Mouse (Mus musculus): ENCODE results near the gene Dpm3. TPM values are rescaled to one million over a fixed set of nuclear protein-coding genes. Genes with fewer than 3 reads are reported as not detected.

The Dpm3 gene
- total and polyA plus RNA-seq, 3 experiments = 13.5 to 178 (median 47.7) TPM

- Histone ChIP-seq H3K4me3 (ENCODE audit: low read depth, low read length) (no peak overlapping the region), H3K4me1 (ENCODE audit: insufficient read depth, low read depth, low read length) (no peaks in the 10 kb centered on the region), H3K27me3 (ENCODE audit: insufficient read depth, low read length) (peaks cover 51% of the 10 kb centered on the region), H3K9me3 (replicated peaks) (no peaks in the 10 kb centered on the region), H3K36me3 (replicated peaks) (no peaks in the 10 kb centered on the region)
- peak; percentile 69 for DNase-seq (ENCODE audit: low spot score)
- no peak; the same call in 1 of the 2 replicates for ATAC-seq (ENCODE audit: extremely low read depth, insufficient number of reproducible peaks, low FRiP score, poor library complexity, severe bottlenecking)
- peak; percentile 73 for TF ChIP-seq CTCF (IDR thresholded peaks at IDR 0.05; ENCODE audit: low read depth, low read length)
- no peak for TF ChIP-seq TAL1 (conservative IDR thresholded peaks at IDR 0.05; ENCODE audit: low read depth, low read length)
These were observed 48.9 kb downstream of the Dpm3 start for GRCm38 (mm10) chr3:89308089-89308488.

- Histone ChIP-seq H3K4me1 (ENCODE audit: insufficient read depth, low read depth, low read length) (peaks cover 7% of the 10 kb centered on the region), H3K9me3 (replicated peaks) (no peaks in the 10 kb centered on the region), H3K27me3 (ENCODE audit: insufficient read depth, low read length) (peaks cover 62% of the 10 kb centered on the region), H3K36me3 (replicated peaks) (no peaks in the 10 kb centered on the region), H3K4me3 (ENCODE audit: low read depth, low read length) (no peak overlapping the region)
- TF ChIP-seq POLR2AphosphoS5 (IDR thresholded peaks at IDR 0.05; ENCODE audit: insufficient replicate concordance, low read depth, low read length) (no peak), GATA2 (IDR thresholded peaks at IDR 0.05; ENCODE audit: borderline replicate concordance, low read depth, low read length) (no peak), CTCF (IDR thresholded peaks at IDR 0.05; ENCODE audit: low read depth, low read length) (no peak), TAL1 (conservative IDR thresholded peaks at IDR 0.05; ENCODE audit: low read depth, low read length) (no peak), GATA1 (IDR thresholded peaks at IDR 0.05; ENCODE audit: borderline replicate concordance, low read length) (no peak)
- DNase-seq (ENCODE audit: low spot score) = no peak
- ATAC-seq (ENCODE audit: extremely low read depth, insufficient number of reproducible peaks, low FRiP score, poor library complexity, severe bottlenecking) = no peak
These were observed 55.2 kb downstream of the Dpm3 start for GRCm38 (mm10) chr3:89314340-89314739.

GRCm38 (mm10) chr3:89314791-89315190, 55.6 kb downstream of the Dpm3 start:
- TF ChIP-seq POLR2AphosphoS5 (IDR thresholded peaks at IDR 0.05; ENCODE audit: insufficient replicate concordance, low read depth, low read length) (no peak), GATA2 (IDR thresholded peaks at IDR 0.05; ENCODE audit: borderline replicate concordance, low read depth, low read length) (no peak), TAL1 (conservative IDR thresholded peaks at IDR 0.05; ENCODE audit: low read depth, low read length) (no peak), GATA1 (IDR thresholded peaks at IDR 0.05; ENCODE audit: borderline replicate concordance, low read length) (no peak), CTCF (IDR thresholded peaks at IDR 0.05; ENCODE audit: low read depth, low read length) (no peak)
- H3K27me3 ChIP-seq (ENCODE audit: insufficient read depth, low read length) = peaks cover 67% of the 10 kb centered on the region
- H3K36me3 ChIP-seq (replicated peaks) = no peaks in the 10 kb centered on the region
- H3K9me3 ChIP-seq (replicated peaks) = no peaks in the 10 kb centered on the region
- H3K4me1 ChIP-seq (ENCODE audit: insufficient read depth, low read depth, low read length) = peaks cover 7% of the 10 kb centered on the region
- ATAC-seq (ENCODE audit: extremely low read depth, insufficient number of reproducible peaks, low FRiP score, poor library complexity, severe bottlenecking) (no peak), DNase-seq (ENCODE audit: low spot score) (no peak)
- H3K4me3 ChIP-seq (ENCODE audit: low read depth, low read length) = no peak overlapping the region

- H3K27me3 ChIP-seq (ENCODE audit: insufficient read depth, low read length) = peaks cover 70% of the 10 kb centered on the region
- H3K4me3 ChIP-seq (ENCODE audit: low read depth, low read length) = no peak overlapping the region
- DNase-seq (ENCODE audit: low spot score) = peak; percentile 62
These were observed 56.2 kb downstream of the Dpm3 start for GRCm38 (mm10) chr3:89315195-89315929.

GRCm38 (mm10) chr3:89315930-89316831, 57.0 kb downstream of the Dpm3 start:
- TF ChIP-seq POLR2AphosphoS5 (IDR thresholded peaks at IDR 0.05; ENCODE audit: insufficient replicate concordance, low read depth, low read length) = no peak
- no peak for TF ChIP-seq GATA1 (IDR thresholded peaks at IDR 0.05; ENCODE audit: borderline replicate concordance, low read length)
- TF ChIP-seq CTCF (IDR thresholded peaks at IDR 0.05; ENCODE audit: low read depth, low read length) = no peak
- TF ChIP-seq GATA2 (IDR thresholded peaks at IDR 0.05; ENCODE audit: borderline replicate concordance, low read depth, low read length) = no peak
- TF ChIP-seq TAL1 (conservative IDR thresholded peaks at IDR 0.05; ENCODE audit: low read depth, low read length) = no peak
- Histone ChIP-seq H3K27me3 (ENCODE audit: insufficient read depth, low read length) (peaks cover 73% of the 10 kb centered on the region), H3K9me3 (replicated peaks) (no peaks in the 10 kb centered on the region), H3K4me3 (ENCODE audit: low read depth, low read length) (no peak overlapping the region), H3K36me3 (replicated peaks) (no peaks in the 10 kb centered on the region), H3K4me1 (ENCODE audit: insufficient read depth, low read depth, low read length) (peaks cover 7% of the 10 kb centered on the region)
- no peak for ATAC-seq (ENCODE audit: extremely low read depth, insufficient number of reproducible peaks, low FRiP score, poor library complexity, severe bottlenecking)
- no peak for DNase-seq (ENCODE audit: low spot score)

More at GRCm38 (mm10) chr3:89315195-89315929, 56.2 kb downstream of the Dpm3 start:
- Histone ChIP-seq H3K4me1 (ENCODE audit: insufficient read depth, low read depth, low read length) (peaks cover 7% of the 10 kb centered on the region), H3K9me3 (replicated peaks) (no peaks in the 10 kb centered on the region), H3K36me3 (replicated peaks) (no peaks in the 10 kb centered on the region)
- no peak for ATAC-seq (ENCODE audit: extremely low read depth, insufficient number of reproducible peaks, low FRiP score, poor library complexity, severe bottlenecking)
- TF ChIP-seq POLR2AphosphoS5 (IDR thresholded peaks at IDR 0.05; ENCODE audit: insufficient replicate concordance, low read depth, low read length) = no peak
- peak; percentile 92 for TF ChIP-seq CTCF (IDR thresholded peaks at IDR 0.05; ENCODE audit: low read depth, low read length)

Other genes with a start within 250 kb of the Dpm3 start
Only the 20 nearest of the 29 such genes appear.
- 36.9 and 51.2 TPM in 2 replicates for gene Pklr, start 123.2 kb upstream of the Dpm3 start, total RNA-seq (2014; fragmentation: Nextera tagmentation)
- gene Pklr, start 123.2 kb upstream of the Dpm3 start, total RNA-seq (2017) = 22.9 and 31.8 TPM in 2 replicates
- gene Pklr, start 123.2 kb upstream of the Dpm3 start, polyA plus RNA-seq (2012) = 37.7 and 80.3 TPM in 2 replicates
- 0.53 TPM in 1 of 2 replicates, not detected in the other for gene Hcn3, start 99.2 kb upstream of the Dpm3 start, total RNA-seq (2014; fragmentation: Nextera tagmentation)
- 0.27 and 0.41 TPM in 2 replicates for gene Hcn3, start 99.2 kb upstream of the Dpm3 start, total RNA-seq (2017)
- gene Hcn3, start 99.2 kb upstream of the Dpm3 start, polyA plus RNA-seq (2012) = 0.85 and 1.0 TPM in 2 replicates
- gene Clk2, start 94.6 kb upstream of the Dpm3 start, total RNA-seq (2014; fragmentation: Nextera tagmentation) = 130 and 131 TPM in 2 replicates
- gene Clk2, start 94.6 kb upstream of the Dpm3 start, total RNA-seq (2017) = 78.9 and 80.9 TPM in 2 replicates
- 72.3 and 73.3 TPM in 2 replicates for gene Clk2, start 94.6 kb upstream of the Dpm3 start, polyA plus RNA-seq (2012)
- 123 and 135 TPM in 2 replicates for gene Scamp3, start 81.9 kb upstream of the Dpm3 start, total RNA-seq (2014; fragmentation: Nextera tagmentation)
- 32.9 and 35.1 TPM in 2 replicates for gene Scamp3, start 81.9 kb upstream of the Dpm3 start, total RNA-seq (2017)
- 168 and 234 TPM in 2 replicates for gene Scamp3, start 81.9 kb upstream of the Dpm3 start, polyA plus RNA-seq (2012)
- gene Fam189b, start 76.2 kb upstream of the Dpm3 start, total RNA-seq (2014; fragmentation: Nextera tagmentation) = 2.2 and 3.5 TPM in 2 replicates
- 1.1 TPM in 2 replicates for gene Fam189b, start 76.2 kb upstream of the Dpm3 start, total RNA-seq (2017)
- 11.9 and 14.8 TPM in 2 replicates for gene Fam189b, start 76.2 kb upstream of the Dpm3 start, polyA plus RNA-seq (2012)
- gene Gba, start 56.4 kb upstream of the Dpm3 start, total RNA-seq (2014; fragmentation: Nextera tagmentation) = 30.1 and 36.1 TPM in 2 replicates
- 69.6 and 72.4 TPM in 2 replicates for gene Gba, start 56.4 kb upstream of the Dpm3 start, total RNA-seq (2017)
- 3.0 and 6.0 TPM in 2 replicates for gene Gba, start 56.4 kb upstream of the Dpm3 start, polyA plus RNA-seq (2012)
- gene Thbs3, start 44.2 kb upstream of the Dpm3 start, total RNA-seq (2014; fragmentation: Nextera tagmentation) = 1.5 and 2.4 TPM in 2 replicates
- gene Thbs3, start 44.2 kb upstream of the Dpm3 start, total RNA-seq (2017) = 3.1 and 3.4 TPM in 2 replicates
- 0.49 and 0.67 TPM in 2 replicates for gene Thbs3, start 44.2 kb upstream of the Dpm3 start, polyA plus RNA-seq (2012)
- gene Mtx1, start 32.3 kb upstream of the Dpm3 start, total RNA-seq (2014; fragmentation: Nextera tagmentation) = 42.6 and 54.5 TPM in 2 replicates
- 82.5 and 100 TPM in 2 replicates for gene Mtx1, start 32.3 kb upstream of the Dpm3 start, total RNA-seq (2017)
- 311 and 404 TPM in 2 replicates for gene Mtx1, start 32.3 kb upstream of the Dpm3 start, polyA plus RNA-seq (2012)
- 0.34 TPM in 1 of 2 replicates, not detected in the other for gene Muc1, start 30.3 kb upstream of the Dpm3 start, total RNA-seq (2014; fragmentation: Nextera tagmentation)
- gene Muc1, start 30.3 kb upstream of the Dpm3 start, total RNA-seq (2017) = 0.06 and 0.16 TPM in 2 replicates
- not detected in 2 replicates for gene Muc1, start 30.3 kb upstream of the Dpm3 start, polyA plus RNA-seq (2012)
- 105 and 132 TPM in 2 replicates for gene Krtcap2, start 13.4 kb upstream of the Dpm3 start, total RNA-seq (2014; fragmentation: Nextera tagmentation)
- gene Krtcap2, start 13.4 kb upstream of the Dpm3 start, total RNA-seq (2017) = 86.4 and 106 TPM in 2 replicates
- gene Krtcap2, start 13.4 kb upstream of the Dpm3 start, polyA plus RNA-seq (2012) = 145 and 167 TPM in 2 replicates
- 1.8 and 10.1 TPM in 2 replicates for gene Trim46, start 13.0 kb upstream of the Dpm3 start, total RNA-seq (2014; fragmentation: Nextera tagmentation)
- 0.64 and 0.76 TPM in 2 replicates for gene Trim46, start 13.0 kb upstream of the Dpm3 start, total RNA-seq (2017)
- 2.7 and 2.8 TPM in 2 replicates for gene Trim46, start 13.0 kb upstream of the Dpm3 start, polyA plus RNA-seq (2012)
- gene Slc50a1, start 11.2 kb downstream of the Dpm3 start, total RNA-seq (2014; fragmentation: Nextera tagmentation) = not detected in 2 replicates
- gene Slc50a1, start 11.2 kb downstream of the Dpm3 start, total RNA-seq (2017) = 0.66 TPM in 1 of 2 replicates, not detected in the other
- not detected in 2 replicates for gene Slc50a1, start 11.2 kb downstream of the Dpm3 start, polyA plus RNA-seq (2012)
- gene Efna1, start 21.8 kb downstream of the Dpm3 start, total RNA-seq (2014; fragmentation: Nextera tagmentation) = not detected in 2 replicates
- gene Efna1, start 21.8 kb downstream of the Dpm3 start, total RNA-seq (2017) = 0.05 and 0.12 TPM in 2 replicates
- gene Efna1, start 21.8 kb downstream of the Dpm3 start, polyA plus RNA-seq (2012) = not detected in 2 replicates
- not detected in 2 replicates for gene Efna3, start 63.6 kb downstream of the Dpm3 start, total RNA-seq (2014; fragmentation: Nextera tagmentation)
- gene Efna3, start 63.6 kb downstream of the Dpm3 start, total RNA-seq (2017) = 0.06 TPM in 1 of 2 replicates, not detected in the other
- gene Efna3, start 63.6 kb downstream of the Dpm3 start, polyA plus RNA-seq (2012) = not detected in 2 replicates
- gene Efna4, start 78.7 kb downstream of the Dpm3 start, total RNA-seq (2014; fragmentation: Nextera tagmentation) = not detected in 2 replicates
- gene Efna4, start 78.7 kb downstream of the Dpm3 start, total RNA-seq (2017) = 0.12 TPM in 1 of 2 replicates, not detected in the other
- gene Efna4, start 78.7 kb downstream of the Dpm3 start, polyA plus RNA-seq (2012) = not detected in 2 replicates
- gene Adam15, start 90.6 kb downstream of the Dpm3 start, total RNA-seq (2014; fragmentation: Nextera tagmentation) = not detected in 2 replicates
- 0.17 and 1.4 TPM in 2 replicates for gene Adam15, start 90.6 kb downstream of the Dpm3 start, total RNA-seq (2017)
- gene Adam15, start 90.6 kb downstream of the Dpm3 start, polyA plus RNA-seq (2012) = 0.05 and 0.10 TPM in 2 replicates
- gene Dcst2, start 102.6 kb downstream of the Dpm3 start, total RNA-seq (2014; fragmentation: Nextera tagmentation) = not detected in 2 replicates
- gene Dcst2, start 102.6 kb downstream of the Dpm3 start, total RNA-seq (2017) = not detected in 2 replicates
- not detected in 2 replicates for gene Dcst2, start 102.6 kb downstream of the Dpm3 start, polyA plus RNA-seq (2012)
- not detected in 2 replicates for gene Dcst1, start 105.9 kb downstream of the Dpm3 start, total RNA-seq (2014; fragmentation: Nextera tagmentation)
- 0.06 and 0.22 TPM in 2 replicates for gene Dcst1, start 105.9 kb downstream of the Dpm3 start, total RNA-seq (2017)
- gene Dcst1, start 105.9 kb downstream of the Dpm3 start, polyA plus RNA-seq (2012) = not detected in 2 replicates
- 32.9 and 34.2 TPM in 2 replicates for gene Zbtb7b, start 135.4 kb downstream of the Dpm3 start, total RNA-seq (2014; fragmentation: Nextera tagmentation)
- 23.3 and 31.4 TPM in 2 replicates for gene Zbtb7b, start 135.4 kb downstream of the Dpm3 start, total RNA-seq (2017)
- 123 and 126 TPM in 2 replicates for gene Zbtb7b, start 135.4 kb downstream of the Dpm3 start, polyA plus RNA-seq (2012)
- gene Lenep, start 143.4 kb downstream of the Dpm3 start, total RNA-seq (2014; fragmentation: Nextera tagmentation) = 3.7 and 6.7 TPM in 2 replicates
- 0.98 and 1.8 TPM in 2 replicates for gene Lenep, start 143.4 kb downstream of the Dpm3 start, total RNA-seq (2017)
- gene Lenep, start 143.4 kb downstream of the Dpm3 start, polyA plus RNA-seq (2012) = 0.03 and 0.12 TPM in 2 replicates